Mouse (Mus musculus): ENCODE data around the gene Pbxip1.

The Pbxip1 gene

GRCm38 (mm10) chr3:89436176-89437113 lies at the start of gene Pbxip1:
TSS of gene Pbxip1 (plus strand) at chr3:89436706.
- peak; percentile 71 to 76 for DNase-seq

GRCm38 (mm10) chr3:89387632-89388031 lies 48.9 kb upstream of the Pbxip1 start:
- DNase-seq: no peak

- peak in 1 of 2 experiments; percentile 62 for DNase-seq
These were observed 48.2 kb upstream of the Pbxip1 start for GRCm38 (mm10) chr3:89388134-89388881.

GRCm38 (mm10) chr3:89388901-89389740 lies 47.4 kb upstream of the Pbxip1 start:
- no peak for DNase-seq

- DNase-seq: peak in 1 of 2 experiments; percentile 37
These were observed 46.4 kb upstream of the Pbxip1 start for GRCm38 (mm10) chr3:89390111-89390515.

GRCm38 (mm10) chr3:89390699-89391662 lies 45.5 kb upstream of the Pbxip1 start:
- no peak for DNase-seq

GRCm38 (mm10) chr3:89391663-89392511 lies 44.6 kb upstream of the Pbxip1 start:
- peak; percentile 74 to 76 for DNase-seq

GRCm38 (mm10) chr3:89392871-89393311 lies 43.6 kb upstream of the Pbxip1 start:
- peak in 1 of 2 experiments; percentile 52 for DNase-seq

GRCm38 (mm10) chr3:89393605-89394004 lies 42.9 kb upstream of the Pbxip1 start:
- DNase-seq: peak; percentile 99

- peak; percentile 92 to 95 for DNase-seq
These were observed 42.3 kb upstream of the Pbxip1 start, which contains the start of gene Zbtb7b for GRCm38 (mm10) chr3:89394006-89394893. TSS of gene Zbtb7b (minus strand) at chr3:89394776.

- peak; percentile 92 to 93 for DNase-seq
These were observed 41.6 kb upstream of the Pbxip1 start for GRCm38 (mm10) chr3:89394894-89395256.

GRCm38 (mm10) chr3:89395419-89395805 lies 41.1 kb upstream of the Pbxip1 start:
- DNase-seq: no peak

- peak; percentile 73 to 82 for DNase-seq
These were observed 40.5 kb upstream of the Pbxip1 start for GRCm38 (mm10) chr3:89395806-89396653.

GRCm38 (mm10) chr3:89396654-89397005 lies 39.9 kb upstream of the Pbxip1 start:
- no peak for DNase-seq

- DNase-seq: no peak
These were observed 35.2 kb upstream of the Pbxip1 start for GRCm38 (mm10) chr3:89401329-89401728.

- no peak for DNase-seq
These were observed 33.8 kb upstream of the Pbxip1 start, which contains the start of gene Lenep for GRCm38 (mm10) chr3:89402693-89403092. TSS of gene Lenep (minus strand) at chr3:89402793.

GRCm38 (mm10) chr3:89406887-89407286 lies 29.6 kb upstream of the Pbxip1 start:
- no peak for DNase-seq

- DNase-seq: no peak
These were observed 28.1 kb upstream of the Pbxip1 start for GRCm38 (mm10) chr3:89408448-89408847.

Data from kidney, adult 8-10 months (tissue).